Mouse (Mus musculus) right cerebral cortex, postnatal 25 days (tissue): ENCODE measurements at regions not wholly inside any gene's neighbourhood (a gene's known extent, or its start where the extent isn't known, plus 50 kb on each side); places are given as distances from the start of the nearest gene placed in this dataset.

Experiments
- DNase-seq: peaks from one replicate; pipeline ENCODE4 v3.0.0; 2022

DNA sequence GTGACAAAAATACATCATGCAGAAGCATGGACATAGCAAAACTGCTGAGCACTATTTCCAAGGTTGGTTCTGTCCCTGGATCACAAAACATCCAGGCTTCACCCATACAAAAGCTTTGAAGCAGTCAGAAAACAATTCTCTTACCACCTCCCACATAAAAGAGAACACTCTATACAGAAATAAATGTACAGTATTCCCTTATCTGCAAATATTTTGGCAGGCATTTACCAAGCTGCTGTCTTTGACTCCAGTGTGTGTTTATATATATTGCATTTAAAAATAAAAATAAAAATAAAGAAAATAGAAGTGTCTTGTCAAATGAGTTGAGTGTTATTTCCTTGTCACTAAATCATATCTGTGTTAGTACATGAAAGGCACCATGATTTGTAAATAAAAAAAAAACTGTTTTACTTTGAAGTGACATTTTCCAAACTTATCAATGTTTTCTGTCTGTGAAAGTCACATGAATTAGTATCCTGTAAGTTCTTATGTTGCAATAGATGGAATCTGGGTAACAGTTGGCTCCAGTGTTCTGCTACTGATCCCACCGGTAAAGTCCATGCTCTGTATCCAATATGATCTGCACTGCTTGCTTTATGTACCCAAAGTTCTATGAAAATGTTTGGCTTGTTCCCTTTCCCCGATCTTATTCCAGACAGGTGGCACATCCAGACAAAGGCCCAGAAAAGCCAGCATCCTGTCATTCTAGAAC is 59.9 kb upstream of the Cd93 start:
- DNase-seq: no peak

DNA sequence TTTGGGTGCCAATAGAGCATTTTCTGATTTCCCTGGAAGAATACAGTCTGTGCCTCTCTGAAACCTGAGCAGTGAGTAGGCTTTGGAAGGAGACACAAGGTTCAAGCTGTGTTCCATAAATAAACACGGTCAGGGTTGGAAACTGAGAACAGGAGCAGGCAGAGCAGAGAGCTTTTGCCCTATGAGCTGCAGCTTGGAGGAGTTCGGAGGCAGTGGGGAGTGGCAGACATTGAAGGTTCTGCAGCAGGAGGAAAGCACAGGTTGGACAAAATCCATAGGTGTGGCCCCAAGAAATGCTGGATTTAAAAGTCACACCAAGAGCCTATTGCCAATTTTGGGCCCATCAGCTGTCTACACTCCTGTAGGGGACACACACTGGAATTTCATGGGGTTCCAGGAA is 59.0 kb upstream of the Cd93 start:
- no peak for DNase-seq

DNA sequence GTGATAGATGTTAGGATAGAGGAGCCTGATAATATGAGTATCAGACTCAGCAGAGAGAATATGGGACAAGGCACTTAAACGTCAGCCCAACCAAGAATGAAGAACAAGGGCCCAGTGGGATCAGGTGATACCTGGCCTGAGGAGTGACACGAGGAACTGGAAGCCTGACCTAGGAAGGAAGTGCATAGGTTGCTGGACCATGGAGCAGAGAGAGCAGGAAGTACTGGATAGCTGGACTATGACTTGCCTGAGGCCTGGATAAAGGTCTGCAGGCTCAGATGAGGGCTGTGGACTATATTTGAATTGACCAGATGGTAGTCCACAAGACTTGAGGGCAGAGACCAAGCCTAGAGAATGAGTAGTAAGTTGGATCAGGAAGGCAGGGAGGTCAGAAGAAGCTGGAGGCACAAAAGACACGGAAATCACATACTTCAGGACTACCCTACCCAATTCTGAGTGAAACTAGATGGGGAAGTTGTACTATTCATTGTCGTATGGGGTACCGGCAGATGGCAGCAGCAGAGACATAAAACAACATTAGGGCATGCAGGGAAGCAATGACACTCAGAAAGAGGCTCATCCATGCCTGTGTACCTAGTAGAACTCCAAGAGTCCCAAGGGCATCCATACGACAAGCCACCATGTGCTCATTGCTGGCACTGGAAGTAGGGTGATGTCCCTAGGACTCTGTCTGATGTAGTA is 57.0 kb upstream of the Cd93 start:
- DNase-seq: no peak

DNA sequence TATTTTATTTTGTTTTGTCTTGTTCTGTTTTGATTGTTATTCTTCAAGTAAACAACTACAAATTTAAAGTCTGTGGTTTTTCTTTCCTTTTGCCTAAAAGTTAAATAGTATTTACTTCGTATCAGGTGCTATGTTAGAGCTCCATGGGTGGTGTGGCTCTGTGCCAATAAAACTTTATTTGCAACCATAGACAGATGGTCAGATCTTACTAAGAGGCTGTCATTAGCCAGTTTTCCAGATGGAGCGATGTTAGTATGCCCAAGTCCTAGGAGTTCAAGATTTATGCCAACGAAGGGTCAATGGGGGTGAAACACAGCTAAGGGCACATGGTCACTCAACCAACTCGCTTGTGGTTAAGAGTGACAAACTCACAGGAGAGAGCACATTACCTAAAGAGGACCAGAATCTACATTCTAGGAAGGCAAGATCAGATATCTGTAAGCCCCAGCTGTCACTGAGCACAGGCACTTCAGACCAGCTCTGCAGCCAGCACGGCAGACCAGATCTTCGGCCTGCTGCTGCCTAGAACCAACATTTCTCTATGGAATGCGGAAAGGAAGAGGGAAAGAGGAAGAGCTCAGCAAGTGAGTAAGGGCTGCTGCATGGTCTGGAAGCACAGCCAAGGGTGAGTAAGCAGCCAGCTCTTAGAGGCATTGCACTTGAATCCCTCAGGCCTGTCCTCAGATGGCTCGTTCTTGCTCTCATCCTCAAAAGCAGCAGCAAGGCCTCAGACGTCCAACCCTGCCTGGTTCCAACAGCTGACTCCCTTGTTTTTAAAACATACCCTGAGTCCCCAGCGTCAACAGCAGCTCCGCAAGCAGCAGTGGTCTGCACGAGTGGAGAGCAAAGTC is 54.3 kb upstream of the Cd93 start:
- no peak for DNase-seq

DNA sequence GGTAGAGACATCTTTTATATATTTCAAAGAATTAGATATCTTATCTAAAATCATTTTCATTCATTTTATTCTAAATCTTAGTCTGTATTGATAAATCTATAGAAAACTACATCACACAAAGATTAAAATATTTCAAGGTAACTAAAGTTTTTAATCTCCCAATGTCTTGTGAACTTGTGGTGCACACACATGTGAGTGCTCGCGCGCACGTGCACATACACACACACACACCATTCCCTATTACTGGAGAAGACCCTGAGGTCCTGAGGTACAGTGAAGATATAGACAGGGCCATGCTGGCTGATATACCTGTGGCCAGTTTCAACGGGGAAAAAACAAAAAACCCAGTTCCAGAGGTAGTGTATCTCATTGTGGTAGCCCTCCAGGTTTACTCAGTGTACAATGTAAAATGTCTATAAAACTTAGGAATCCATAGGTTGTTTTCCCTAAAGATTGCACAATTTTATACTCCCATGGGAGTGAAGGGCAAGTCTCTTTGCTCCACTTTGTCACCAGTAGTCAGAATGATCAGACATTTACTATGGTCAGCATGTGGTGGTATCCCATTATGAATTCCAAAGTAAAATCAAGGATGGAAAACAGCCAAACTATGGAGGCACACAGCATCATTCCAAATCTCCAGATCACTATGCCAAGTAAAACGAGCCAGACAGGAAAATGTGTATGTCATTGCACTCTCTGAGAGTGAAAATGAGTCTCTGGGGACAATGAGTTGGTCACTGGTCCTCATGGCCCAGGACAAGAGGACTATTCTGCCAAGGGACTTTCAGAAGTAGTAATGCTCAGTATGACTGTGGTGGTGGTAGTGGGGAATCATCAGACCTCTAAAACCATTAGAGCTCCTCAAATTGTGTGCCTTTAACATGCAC is 53.0 kb upstream of the Cd93 start:
- DNase-seq: no peak

DNA sequence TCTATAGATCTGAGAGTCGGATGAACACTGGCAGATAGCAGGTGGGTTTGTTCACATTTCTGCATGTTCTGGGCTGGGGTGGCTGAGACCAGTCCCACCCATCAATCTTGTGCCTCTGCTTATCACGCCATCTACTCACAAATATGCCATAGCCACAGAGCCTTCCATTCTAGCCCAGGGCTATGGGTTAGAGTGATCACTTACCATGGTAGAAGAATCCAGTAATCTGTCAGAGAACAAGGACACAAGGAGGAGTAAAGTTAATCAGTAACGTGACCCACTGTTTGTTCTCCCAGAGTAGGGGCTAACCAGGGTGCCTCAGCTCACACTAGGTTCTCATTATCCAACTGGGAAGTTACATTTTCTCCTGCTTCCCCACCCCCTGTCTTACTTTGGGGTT is 52.1 kb upstream of the Cd93 start:
- no peak for DNase-seq

DNA sequence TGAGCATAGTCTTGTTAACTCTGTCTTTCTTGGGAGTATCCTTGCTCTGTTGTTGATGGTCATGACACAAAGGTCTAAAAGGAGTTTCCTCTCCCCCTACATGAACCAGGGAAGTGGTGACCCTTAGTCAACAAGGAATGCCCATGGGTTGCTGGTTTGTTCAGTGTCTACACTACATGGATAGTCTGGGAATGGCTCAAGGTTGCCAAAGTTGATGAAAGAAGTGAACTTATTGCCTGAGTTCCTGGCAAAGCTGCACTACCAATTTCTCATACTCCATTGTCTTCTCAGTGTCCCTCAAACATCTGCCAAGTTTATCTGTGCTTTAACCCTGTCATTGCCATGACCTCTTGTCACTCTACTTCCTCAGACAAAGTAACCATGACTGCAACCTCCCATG is 49.9 kb upstream of the Cd93 start:
- DNase-seq: no peak
